Mouse (Mus musculus) ES-E14 (cell line): ENCODE data around the gene Doc2g. TPM values are rescaled to one million over a fixed set of nuclear protein-coding genes. Genes with fewer than 3 reads are reported as not detected.
"Not testable (repeated sequence)": the region's sequence is repeated elsewhere in the genome, so short reads cannot be mapped to it uniquely, and the experiment has no call there.

Source experiments
- DNase-seq: peaks from one replicate; pipeline ENCODE4 v3.0.0-alpha.2; 2013; ENCODE audit warnings: low read depth, low spot score
- H3K27ac ChIP-seq: 2 replicates; pipeline ENCODE4 v1.5.1; 2012; ENCODE audit warnings: low read depth, mild to moderate bottlenecking, low read length, moderate library complexity, mixed read lengths; ENCODE audit not compliant: poor library complexity, insufficient read depth, severe bottlenecking
- H3K36me3 ChIP-seq: 2 replicates; pipeline ENCODE4 v1.6.1; 2012; ENCODE audit warnings: mild to moderate bottlenecking, low read length, moderate library complexity, mixed read lengths; ENCODE audit not compliant: control insufficient read depth, poor library complexity, insufficient read depth, severe bottlenecking
- H3K4me1 ChIP-seq, 2 experiments: fragments of 150-350 bp in 1 of 2; sonication (generic) in 1 of 2; 2 replicates each; pipeline ENCODE4 v1.6.1; 2012; ENCODE audit warnings: low read length in 2 of 2, mild to moderate bottlenecking in 1 of 2, mixed read lengths in 1 of 2; ENCODE audit not compliant: control insufficient read depth in 2 of 2, insufficient read depth in 2 of 2, poor library complexity in 1 of 2
- H3K4me3 ChIP-seq, 2 experiments: fragments of 150-350 bp in 1 of 2; sonication (generic) in 1 of 2; 2 replicates each; pipeline ENCODE4 v1.5.1; 2012; ENCODE audit warnings: low read length in 2 of 2, low read depth in 1 of 2, mild to moderate bottlenecking in 1 of 2, mixed read lengths in 1 of 2; ENCODE audit not compliant: insufficient read depth in 1 of 2, poor library complexity in 1 of 2, severe bottlenecking in 1 of 2
- H3K9ac ChIP-seq: 2 replicates; pipeline ENCODE4 v1.6.1; 2012; ENCODE audit warnings: low read depth, mild to moderate bottlenecking, low read length, mixed read lengths; ENCODE audit not compliant: poor library complexity, insufficient read depth, severe bottlenecking
- H3K9me3 ChIP-seq: fragments of 150-350 bp; sonication (generic); 2 replicates; pipeline ENCODE4 v1.6.1; 2012; ENCODE audit warnings: low read depth, mild to moderate bottlenecking, low read length; ENCODE audit not compliant: control insufficient read depth, insufficient read depth
- CHD2 ChIP-seq: IDR thresholded peaks from 2 replicates; pipeline ENCODE4 v1.6.1; 2014; ENCODE audit warnings: mild to moderate bottlenecking, low read depth, low read length, inconsistent platforms
- HCFC1 ChIP-seq: IDR thresholded peaks from 2 replicates; pipeline ENCODE4 v1.6.1; 2012; ENCODE audit warnings: low read length, inconsistent platforms, borderline replicate concordance; ENCODE audit not compliant: insufficient read depth
- MAFK ChIP-seq: IDR thresholded peaks from 2 replicates; pipeline ENCODE4 v1.6.1; 2014; ENCODE audit warnings: mild to moderate bottlenecking, low read depth, low read length, inconsistent platforms; ENCODE audit not compliant: insufficient read depth
- ZC3H11A ChIP-seq: IDR thresholded peaks from 2 replicates; pipeline ENCODE4 v1.6.1; 2012; ENCODE audit warnings: low read depth, mild to moderate bottlenecking, inconsistent platforms, low read length, borderline replicate concordance
- ZNF384 ChIP-seq: IDR thresholded peaks from 2 replicates; pipeline ENCODE4 v1.6.1; 2012; ENCODE audit warnings: low read depth, low read length, inconsistent platforms
- in situ Hi-C, 2 experiments: fragments of 600-800 bp; cut with MboI; formaldehyde crosslinking; loops; one replicate each; pipeline ENCODE4 v1.15.1; 2025; ENCODE audit warnings: low sequenced_read_pairs in 2 of 2, inconsistent platforms in 1 of 2; ENCODE audit not compliant: unreplicated experiment in 2 of 2
- total RNA-seq: library from RNA; depleted of rRNA; stranded (reverse); fragments of 300-350 nt; gene quantifications from 2 replicates; pipeline ENCODE4 v1.2.3, GENCODE M21; 2012

The Doc2g gene
- total RNA-seq, 1 experiment = 4.6 TPM

GRCm38 (mm10) chr19:3959030-3959429, 44.1 kb upstream of the Doc2g start:
- H3K4me3 ChIP-seq = no peak overlapping the region
- H3K27ac ChIP-seq = no peak overlapping the region
- no peaks in the 10 kb centered on the region for H3K4me1 ChIP-seq
- in situ Hi-C loops = no loop called here
- no peaks in the 10 kb centered on the region for H3K36me3 ChIP-seq
- no peak overlapping the region for H3K9ac ChIP-seq
- TF ChIP-seq CHD2 (no peak), ZC3H11A (no peak), MAFK (no peak), HCFC1 (no peak), ZNF384 (no peak)
- H3K9me3 ChIP-seq = no peaks in the 10 kb centered on the region
- no peak for DNase-seq

GRCm38 (mm10) chr19:3960211-3960610, 42.9 kb upstream of the Doc2g start:
- Histone ChIP-seq H3K9ac (no peak overlapping the region), H3K4me3 (no peak overlapping the region), H3K9me3 (no peaks in the 10 kb centered on the region), H3K27ac (no peak overlapping the region), H3K36me3 (no peaks in the 10 kb centered on the region), H3K4me1 (no peaks in the 10 kb centered on the region)
- TF ChIP-seq MAFK (no peak), CHD2 (no peak), ZNF384 (no peak), ZC3H11A (no peak), HCFC1 (no peak)
- in situ Hi-C loops = no loop called here
- DNase-seq = no peak

DNA sequence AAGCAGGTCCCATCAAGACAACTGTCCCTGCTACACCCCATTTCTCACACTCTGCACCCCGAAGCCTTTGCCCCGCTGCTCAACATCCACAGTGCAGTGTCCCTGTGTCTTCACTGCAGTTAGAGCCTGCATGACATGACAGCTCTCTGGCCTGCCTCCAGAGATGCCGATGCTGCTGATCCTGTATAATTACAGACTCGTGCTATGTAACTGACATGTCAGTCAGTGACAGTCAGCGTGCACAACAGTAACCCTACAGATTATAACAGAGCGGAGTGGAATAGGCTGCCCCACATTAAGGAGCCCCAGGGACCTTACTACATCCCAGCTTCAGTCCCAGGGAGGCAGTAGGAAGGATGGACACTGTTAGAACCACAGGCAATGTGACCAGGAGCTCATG, 41.3 kb upstream of the Doc2g start:
- H3K4me1 ChIP-seq, in situ Hi-C loops: not testable (repeated sequence)

DNA sequence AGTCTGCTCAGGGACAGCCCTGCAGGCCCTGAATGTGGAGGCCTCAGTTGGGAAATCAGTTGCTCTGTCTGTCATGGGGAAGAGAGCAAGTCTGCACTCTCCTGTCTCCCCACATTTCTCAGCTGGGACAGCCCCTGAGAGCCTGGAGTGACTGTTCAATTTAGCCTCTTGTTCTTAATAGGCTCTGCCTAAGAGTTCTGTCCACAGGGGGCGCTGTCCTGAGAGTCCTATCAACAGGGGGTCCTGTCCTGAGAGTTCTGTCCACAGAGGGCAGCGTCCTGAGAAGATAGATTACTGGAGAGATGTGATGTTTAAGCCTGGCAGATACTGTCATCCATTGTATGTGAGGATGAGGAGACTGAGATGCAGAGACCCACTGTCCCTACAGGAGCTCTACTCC, 40.6 kb upstream of the Doc2g start:
- Histone ChIP-seq H3K9ac (no peak overlapping the region), H3K4me1 (no peaks in the 10 kb centered on the region), H3K27ac (no peak overlapping the region), H3K36me3 (no peaks in the 10 kb centered on the region), H3K4me3 (no peak overlapping the region), H3K9me3 (no peaks in the 10 kb centered on the region)
- TF ChIP-seq CHD2 = no peak
- no peak for TF ChIP-seq ZC3H11A
- no peak for TF ChIP-seq HCFC1
- no peak for TF ChIP-seq ZNF384
- no peak for TF ChIP-seq MAFK
- in situ Hi-C loops = no loop called here
- DNase-seq = peak; percentile 42

More for the DNA sequence above, 41.3 kb upstream of the Doc2g start:
- H3K36me3 ChIP-seq, H3K27ac ChIP-seq, H3K9ac ChIP-seq, DNase-seq, H3K4me3 ChIP-seq, H3K9me3 ChIP-seq: not testable (repeated sequence)

- in situ Hi-C loops = no loop called here
- H3K9ac ChIP-seq = no peak overlapping the region
- H3K4me3 ChIP-seq = no peak overlapping the region
- no peak overlapping the region for H3K27ac ChIP-seq
- TF ChIP-seq MAFK (no peak), ZC3H11A (no peak), ZNF384 (no peak), HCFC1 (no peak), CHD2 (no peak)
- no peaks in the 10 kb centered on the region; a peak in 1 of 4 replicates for H3K4me1 ChIP-seq
- no peaks in the 10 kb centered on the region for H3K9me3 ChIP-seq
- no peak for DNase-seq
- no peaks in the 10 kb centered on the region for H3K36me3 ChIP-seq
Observed at GRCm38 (mm10) chr19:3964030-3964429, 39.1 kb upstream of the Doc2g start.
